Mouse (Mus musculus): Measurements from ENCODE around the gene P2rx4.

Gene P2rx4

DNA sequence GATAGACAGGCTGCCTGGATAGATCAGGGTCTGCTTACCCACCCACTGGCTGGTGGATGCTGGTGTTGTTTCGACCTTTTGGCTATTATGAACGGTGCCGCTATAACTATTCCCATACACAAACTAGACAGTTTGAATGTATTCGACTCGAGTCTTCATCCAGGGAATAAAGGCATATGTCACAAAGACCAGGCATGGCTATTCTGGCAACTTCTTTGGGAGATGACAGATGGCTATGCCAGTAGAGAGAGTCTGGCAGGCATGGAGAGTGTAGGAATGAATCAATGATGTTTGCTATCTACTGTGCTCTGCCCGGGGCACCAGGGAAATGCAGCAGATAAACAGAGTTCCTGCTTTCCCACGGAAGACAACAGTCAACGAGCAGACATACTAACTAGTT is 27.5 kb upstream of the P2rx4 start:
- Histone ChIP-seq H3K36me3 (ENCODE audit: insufficient read depth, low read length) (no peaks in the 10 kb centered on the region), H3K9me3 (ENCODE audit: low read length) (no peaks in the 10 kb centered on the region), H3K4me1 (replicated peaks; ENCODE audit: low read depth, low read length) (peaks cover 5% of the 10 kb centered on the region), H3K27me3 (ENCODE audit: insufficient read depth, low read length) (no peaks in the 10 kb centered on the region), H3K4me3 (replicated peaks; ENCODE audit: low read length) (no peak overlapping the region)
- TF ChIP-seq NANOG (IDR thresholded peaks at IDR 0.05; ENCODE audit: borderline replicate concordance, low read length) (no peak), POU5F1 (IDR thresholded peaks at IDR 0.05; ENCODE audit: borderline replicate concordance, low read length) (no peak), CTCF (conservative IDR thresholded peaks at IDR 0.05; ENCODE audit: low read length) (no peak)

DNA sequence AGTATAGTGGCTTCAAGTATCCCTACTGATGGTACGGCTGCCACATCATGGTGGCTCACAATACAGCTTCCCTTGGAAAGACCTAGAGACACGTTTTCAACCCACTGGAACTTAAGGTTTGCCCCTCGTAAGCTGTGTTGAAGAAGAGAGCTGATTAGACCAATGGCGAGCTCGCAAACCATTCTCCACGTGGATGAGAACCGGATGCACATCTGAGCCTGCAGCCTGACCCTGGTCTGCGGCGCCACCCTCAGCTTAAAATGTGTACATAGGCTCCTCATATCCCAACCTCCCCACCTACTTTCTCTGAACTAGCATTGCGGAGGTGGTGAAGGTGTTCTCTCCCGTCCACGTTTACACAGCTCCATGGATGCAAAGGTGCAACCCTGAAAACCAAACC is 26.1 kb upstream of the P2rx4 start:
- no peak for TF ChIP-seq POU5F1 (IDR thresholded peaks at IDR 0.05; ENCODE audit: borderline replicate concordance, low read length)
- TF ChIP-seq CTCF (conservative IDR thresholded peaks at IDR 0.05; ENCODE audit: low read length), result no peak
- TF ChIP-seq NANOG (IDR thresholded peaks at IDR 0.05; ENCODE audit: borderline replicate concordance, low read length), result no peak
- H3K4me1 ChIP-seq (replicated peaks; ENCODE audit: low read depth, low read length), result peaks cover 5% of the 10 kb centered on the region
- H3K36me3 ChIP-seq (ENCODE audit: insufficient read depth, low read length), result no peaks in the 10 kb centered on the region
- no peak overlapping the region for H3K4me3 ChIP-seq (replicated peaks; ENCODE audit: low read length)
- no peaks in the 10 kb centered on the region for H3K9me3 ChIP-seq (ENCODE audit: low read length)
- no peaks in the 10 kb centered on the region for H3K27me3 ChIP-seq (ENCODE audit: insufficient read depth, low read length)

DNA sequence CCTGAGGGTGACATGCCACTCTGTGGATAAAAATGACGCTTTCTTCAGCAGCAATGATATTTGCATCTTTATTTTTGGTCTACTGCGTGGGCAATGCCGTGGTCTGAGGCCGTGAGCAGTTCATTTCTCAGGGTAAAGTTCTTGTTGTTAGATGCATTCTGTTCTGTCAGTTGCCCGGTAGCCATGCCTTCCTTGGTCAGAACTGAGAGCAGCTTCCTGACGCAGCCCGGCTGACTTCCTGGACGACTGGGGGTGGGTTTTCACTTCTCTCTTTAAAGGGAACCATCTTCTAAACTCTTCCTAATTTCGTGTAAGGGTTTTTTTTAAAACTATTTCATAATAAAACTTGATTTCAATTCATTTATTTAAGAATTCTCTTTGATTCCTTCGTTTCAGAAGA is 23.4 kb upstream of the P2rx4 start:
- no peak overlapping the region for H3K4me3 ChIP-seq (replicated peaks; ENCODE audit: low read length)
- no peak for TF ChIP-seq NANOG (IDR thresholded peaks at IDR 0.05; ENCODE audit: borderline replicate concordance, low read length)
- TF ChIP-seq CTCF (conservative IDR thresholded peaks at IDR 0.05; ENCODE audit: low read length), result no peak
- no peak for TF ChIP-seq POU5F1 (IDR thresholded peaks at IDR 0.05; ENCODE audit: borderline replicate concordance, low read length)
- no peaks in the 10 kb centered on the region for H3K27me3 ChIP-seq (ENCODE audit: insufficient read depth, low read length)
- peaks cover 4% of the 10 kb centered on the region; the same call in 1 of the 2 replicates for H3K9me3 ChIP-seq (ENCODE audit: low read length)
- peaks cover 7% of the 10 kb centered on the region for H3K4me1 ChIP-seq (replicated peaks; ENCODE audit: low read depth, low read length)
- H3K36me3 ChIP-seq (ENCODE audit: insufficient read depth, low read length), result no peaks in the 10 kb centered on the region

DNA sequence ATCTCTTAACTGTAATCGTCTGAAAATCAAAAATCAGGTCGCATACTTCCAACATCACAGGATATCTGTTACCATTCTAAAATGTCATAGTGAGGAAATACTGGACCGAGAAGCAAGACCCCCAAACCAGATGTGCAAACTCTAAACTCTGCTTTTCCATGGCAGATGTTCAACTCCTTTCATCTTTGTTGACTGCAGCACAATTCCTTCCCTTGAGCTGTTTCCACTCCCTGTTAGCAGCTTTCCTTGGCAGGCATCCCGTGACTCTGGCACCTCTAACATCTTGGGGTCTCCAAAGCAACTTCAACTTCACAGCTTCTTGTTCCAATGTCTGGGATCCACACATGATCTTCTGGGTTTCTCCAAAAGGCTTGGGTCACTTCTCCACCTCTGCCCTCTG is 20.0 kb upstream of the P2rx4 start:
- Histone ChIP-seq H3K36me3 (ENCODE audit: insufficient read depth, low read length) (no peaks in the 10 kb centered on the region), H3K4me3 (replicated peaks; ENCODE audit: low read length) (no peak overlapping the region), H3K9me3 (ENCODE audit: low read length) (peaks cover 4% of the 10 kb centered on the region; the same call in 1 of the 2 replicates), H3K4me1 (replicated peaks; ENCODE audit: low read depth, low read length) (peaks cover 14% of the 10 kb centered on the region), H3K27me3 (ENCODE audit: insufficient read depth, low read length) (no peaks in the 10 kb centered on the region)
- TF ChIP-seq POU5F1 (IDR thresholded peaks at IDR 0.05; ENCODE audit: borderline replicate concordance, low read length) (no peak), CTCF (conservative IDR thresholded peaks at IDR 0.05; ENCODE audit: low read length) (no peak), NANOG (IDR thresholded peaks at IDR 0.05; ENCODE audit: borderline replicate concordance, low read length) (no peak)

DNA sequence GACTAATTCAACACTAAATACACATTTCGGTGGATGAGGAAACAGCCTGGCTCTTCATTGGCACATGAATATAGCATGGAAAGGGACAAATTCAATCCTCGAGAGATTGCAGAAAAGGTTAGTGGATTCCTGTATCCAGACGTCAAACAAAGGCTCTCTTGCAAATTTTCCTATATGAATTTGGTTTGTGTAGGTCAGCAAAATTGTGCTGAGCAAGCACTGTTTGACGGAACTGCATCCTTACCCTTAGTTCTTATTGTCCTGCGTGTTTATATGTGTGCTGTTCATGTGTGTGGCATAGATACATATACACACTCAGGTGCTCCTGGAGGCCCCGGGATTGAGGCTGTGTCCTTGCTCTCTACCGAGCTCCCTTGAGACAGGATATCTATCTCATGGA is 18.2 kb upstream of the P2rx4 start:
- H3K9me3 ChIP-seq (ENCODE audit: low read length), result peaks cover 4% of the 10 kb centered on the region; the same call in 1 of the 2 replicates
- H3K4me1 ChIP-seq (replicated peaks; ENCODE audit: low read depth, low read length), result peaks cover 14% of the 10 kb centered on the region
- no peaks in the 10 kb centered on the region for H3K27me3 ChIP-seq (ENCODE audit: insufficient read depth, low read length)
- H3K36me3 ChIP-seq (ENCODE audit: insufficient read depth, low read length), result no peaks in the 10 kb centered on the region
- TF ChIP-seq CTCF (conservative IDR thresholded peaks at IDR 0.05; ENCODE audit: low read length), result no peak
- TF ChIP-seq NANOG (IDR thresholded peaks at IDR 0.05; ENCODE audit: borderline replicate concordance, low read length), result no peak
- TF ChIP-seq POU5F1 (IDR thresholded peaks at IDR 0.05; ENCODE audit: borderline replicate concordance, low read length), result no peak
- no peak overlapping the region for H3K4me3 ChIP-seq (replicated peaks; ENCODE audit: low read length)

DNA sequence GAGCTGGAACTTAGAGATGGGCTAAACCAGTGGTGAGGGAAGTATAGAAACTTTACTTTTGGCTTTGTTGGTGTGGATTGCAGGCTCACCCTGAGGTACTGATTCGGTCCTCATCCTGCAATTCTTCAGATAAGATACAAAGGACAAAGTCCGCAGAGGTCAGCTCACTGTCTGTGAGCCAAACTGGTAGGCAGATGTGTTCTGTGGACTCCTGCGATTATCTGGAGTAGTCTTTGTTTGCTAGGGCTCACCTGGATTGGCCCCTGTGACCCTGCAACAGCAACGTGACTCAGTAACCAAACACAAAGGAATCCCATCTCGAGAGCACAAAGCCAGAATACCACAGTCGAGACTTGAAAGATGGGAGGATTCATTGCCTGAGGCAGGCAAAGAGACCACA is 16.9 kb upstream of the P2rx4 start:
- H3K4me3 ChIP-seq (replicated peaks; ENCODE audit: low read length), result no peak overlapping the region
- no peaks in the 10 kb centered on the region for H3K36me3 ChIP-seq (ENCODE audit: insufficient read depth, low read length)
- H3K4me1 ChIP-seq (replicated peaks; ENCODE audit: low read depth, low read length), result peaks cover 14% of the 10 kb centered on the region
- H3K27me3 ChIP-seq (ENCODE audit: insufficient read depth, low read length), result no peaks in the 10 kb centered on the region
- TF ChIP-seq NANOG (IDR thresholded peaks at IDR 0.05; ENCODE audit: borderline replicate concordance, low read length) (no peak), CTCF (conservative IDR thresholded peaks at IDR 0.05; ENCODE audit: low read length) (no peak), POU5F1 (IDR thresholded peaks at IDR 0.05; ENCODE audit: borderline replicate concordance, low read length) (no peak)
- peaks cover 4% of the 10 kb centered on the region; the same call in 1 of the 2 replicates for H3K9me3 ChIP-seq (ENCODE audit: low read length)

DNA sequence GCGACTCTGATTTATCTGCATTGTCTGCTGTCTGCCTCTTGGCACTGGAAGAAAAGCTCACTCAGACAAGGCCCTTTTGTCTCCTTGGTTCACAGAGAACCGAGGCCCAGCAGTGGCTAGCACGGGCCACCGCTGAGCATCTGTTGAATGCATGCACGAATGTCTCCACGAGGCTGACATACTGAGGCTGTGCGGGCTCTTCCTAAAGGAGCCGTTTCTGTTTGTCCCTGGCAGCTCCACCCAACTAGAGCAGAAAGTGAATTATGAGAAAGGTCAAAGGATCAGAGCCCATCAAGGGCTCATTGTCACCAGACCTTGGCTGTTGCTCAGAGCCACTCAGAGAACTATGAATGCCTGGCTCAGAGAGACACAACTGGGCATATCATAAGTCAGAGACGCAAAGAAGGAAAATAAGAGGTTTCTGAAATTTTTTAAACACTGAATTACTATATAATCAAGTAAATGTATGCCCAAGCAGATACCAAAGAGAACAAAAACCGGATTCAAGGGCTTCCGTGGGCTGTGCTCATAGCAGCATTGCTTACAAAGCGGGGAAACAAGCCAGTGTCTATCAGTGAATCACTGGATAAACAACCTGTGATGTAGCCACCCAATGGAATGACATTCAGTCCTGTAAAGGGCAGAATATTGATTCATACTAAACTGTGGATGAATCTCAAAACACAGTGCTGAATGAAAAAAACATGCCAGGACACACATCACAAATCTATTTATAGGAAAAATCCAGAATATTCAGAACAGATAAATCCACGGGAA is 13.7 kb upstream of the P2rx4 start:
- H3K9me3 ChIP-seq (ENCODE audit: low read length), result no peaks in the 10 kb centered on the region
- H3K36me3 ChIP-seq (ENCODE audit: insufficient read depth, low read length), result no peaks in the 10 kb centered on the region
- no peak overlapping the region for H3K4me3 ChIP-seq (replicated peaks; ENCODE audit: low read length)
- peaks cover 20% of the 10 kb centered on the region for H3K4me1 ChIP-seq (replicated peaks; ENCODE audit: low read depth, low read length)
- TF ChIP-seq CTCF (conservative IDR thresholded peaks at IDR 0.05; ENCODE audit: low read length) (no peak), POU5F1 (IDR thresholded peaks at IDR 0.05; ENCODE audit: borderline replicate concordance, low read length) (no peak), NANOG (IDR thresholded peaks at IDR 0.05; ENCODE audit: borderline replicate concordance, low read length) (no peak)
- no peaks in the 10 kb centered on the region for H3K27me3 ChIP-seq (ENCODE audit: insufficient read depth, low read length)

DNA sequence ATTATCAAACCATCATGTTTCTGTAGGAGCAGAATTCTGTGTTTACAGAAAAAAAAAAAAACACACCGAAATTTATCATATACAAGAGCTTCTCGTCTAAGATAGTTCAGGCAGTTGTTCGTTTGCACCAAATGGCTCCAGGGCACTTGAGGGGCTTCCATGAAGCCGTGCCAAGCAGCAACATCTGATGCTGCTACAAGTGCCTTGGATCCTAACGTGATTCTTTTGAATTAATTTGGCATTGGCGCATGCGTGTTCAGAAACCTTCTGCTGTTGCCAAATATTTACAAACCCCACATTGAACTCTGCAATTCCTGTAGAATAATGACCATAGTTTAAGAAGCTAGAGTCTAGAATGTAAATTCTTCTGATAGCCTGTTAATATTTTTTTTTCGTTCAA is 11.8 kb upstream of the P2rx4 start:
- TF ChIP-seq POU5F1 (IDR thresholded peaks at IDR 0.05; ENCODE audit: borderline replicate concordance, low read length) (no peak), CTCF (conservative IDR thresholded peaks at IDR 0.05; ENCODE audit: low read length) (no peak), NANOG (IDR thresholded peaks at IDR 0.05; ENCODE audit: borderline replicate concordance, low read length) (no peak)
- H3K36me3 ChIP-seq (ENCODE audit: insufficient read depth, low read length), result no peaks in the 10 kb centered on the region
- H3K27me3 ChIP-seq (ENCODE audit: insufficient read depth, low read length), result no peaks in the 10 kb centered on the region
- H3K4me1 ChIP-seq (replicated peaks; ENCODE audit: low read depth, low read length), result peaks cover 22% of the 10 kb centered on the region
- H3K4me3 ChIP-seq (replicated peaks; ENCODE audit: low read length), result no peak overlapping the region
- no peaks in the 10 kb centered on the region for H3K9me3 ChIP-seq (ENCODE audit: low read length)
